In genomic region chr1:25679656-25680055, GRCm38 (mm10) we compare ENCODE assay signal across 18 mouse cellular contexts.
DNase-seq lines count a peak whose midpoint lies in the region; ATAC-seq and TF ChIP-seq lines count a peak whose summit lies in the region.
"Had no signal": no experiment of that assay in that cellular context is flagged by ENCODE, and none has a peak within 500 bp of the region (broad histone marks: within the 10 kb centered on the region; RNA-seq: fewer than 3 reads in every experiment).

No protein-coding gene starts in this region.

- DNase-seq in layer of hippocampus, adult 2 months (ENCODE audit: low spot score in 2 of 2) = no peak
- DNase-seq in layer of hippocampus, adult 9-11 months = no peak
- DNase-seq in midbrain, embryonic 11.5 days (ENCODE audit: low spot score, missing footprints) = peak; percentile 69
- DNase-seq in kidney, adult 18-20 months = no peak
- DNase-seq: adrenal gland, adult 2 months; adrenal gland, postnatal 10 days; adrenal gland, postnatal 25 days; cerebellum, adult 11-12 months; cerebellum, adult 2 months; cerebellum, adult 9-10 months; cerebellum, postnatal 10 days; cerebellum, postnatal 25 days; forebrain, postnatal 0 days had no signal

- no peak overlapping the region for H3K4me2 ChIP-seq in midbrain, embryonic 11.5 days
- no peak overlapping the region for H3K4me2 ChIP-seq in midbrain, embryonic 15.5 days
- H3K4me2 ChIP-seq: embryonic facial prominence, embryonic 12.5 days; forebrain, embryonic 13.5 days; forebrain, embryonic 15.5 days had no signal

- H3K4me1 ChIP-seq in midbrain, embryonic 11.5 days (ENCODE audit: control insufficient read depth, insufficient read depth, low read length) = no peaks in the 10 kb centered on the region
- H3K4me1 ChIP-seq in midbrain, embryonic 15.5 days = no peaks in the 10 kb centered on the region
- H3K4me1 ChIP-seq: embryonic facial prominence, embryonic 10.5 days; embryonic facial prominence, embryonic 12.5 days; forebrain, embryonic 13.5 days; forebrain, embryonic 15.5 days had no signal

- no peak overlapping the region for H3K4me3 ChIP-seq in layer of hippocampus, adult 2 months
- H3K4me3 ChIP-seq in midbrain, embryonic 11.5 days (ENCODE audit: low read depth, low read length) = no peak overlapping the region
- H3K4me3 ChIP-seq in midbrain, embryonic 15.5 days = no peak overlapping the region
- H3K4me3 ChIP-seq: embryonic facial prominence, embryonic 10.5 days; embryonic facial prominence, embryonic 12.5 days; forebrain, embryonic 13.5 days; forebrain, embryonic 15.5 days had no signal

- H3K36me3 ChIP-seq in midbrain, embryonic 11.5 days (ENCODE audit: control insufficient read depth, insufficient read depth, low read length) = no peaks in the 10 kb centered on the region
- no peaks in the 10 kb centered on the region for H3K36me3 ChIP-seq in midbrain, embryonic 15.5 days (replicated peaks)
- H3K36me3 ChIP-seq: embryonic facial prominence, embryonic 10.5 days; embryonic facial prominence, embryonic 12.5 days; forebrain, embryonic 15.5 days had no signal

- no peak for ATAC-seq in midbrain, embryonic 11.5 days (ENCODE audit: low FRiP score)
- ATAC-seq in midbrain, embryonic 15.5 days (replicated peaks) = no peak
- ATAC-seq: forebrain, embryonic 13.5 days; forebrain, embryonic 15.5 days; forebrain, postnatal 0 days had no signal

- no peak overlapping the region for H3K9ac ChIP-seq in midbrain, embryonic 11.5 days (ENCODE audit: low read length)
- H3K9ac ChIP-seq in midbrain, embryonic 15.5 days = no peak overlapping the region
- H3K9ac ChIP-seq: embryonic facial prominence, embryonic 12.5 days; forebrain, embryonic 13.5 days; forebrain, embryonic 15.5 days; forebrain, postnatal 0 days had no signal

- 80% methylated on average over 2 of the region's 2 CpGs for WGBS in midbrain, embryonic 11.5 days
- 71% methylated on average over 2 of the region's 2 CpGs for WGBS in midbrain, embryonic 15.5 days

- no peak for TF ChIP-seq CTCF in layer of hippocampus, adult 2 months (conservative IDR thresholded peaks at IDR 0.05)

- 0 out of 2 replicates have a peak overlapping the region, but pooled peaks have one; percentile 0 for H3K27ac ChIP-seq in layer of hippocampus, adult 2 months
- H3K27ac ChIP-seq in midbrain, embryonic 11.5 days (ENCODE audit: low read depth, low read length) = no peak overlapping the region
- no peak overlapping the region for H3K27ac ChIP-seq in midbrain, embryonic 15.5 days
- H3K27ac ChIP-seq: embryonic facial prominence, embryonic 10.5 days; embryonic facial prominence, embryonic 12.5 days; forebrain, embryonic 13.5 days; forebrain, embryonic 15.5 days had no signal

- no peaks in the 10 kb centered on the region for H3K9me3 ChIP-seq in midbrain, embryonic 11.5 days (ENCODE audit: control insufficient read depth, low read length)
- H3K9me3 ChIP-seq in midbrain, embryonic 15.5 days = no peaks in the 10 kb centered on the region
- H3K9me3 ChIP-seq: embryonic facial prominence, embryonic 10.5 days; embryonic facial prominence, embryonic 12.5 days; forebrain, embryonic 13.5 days; forebrain, embryonic 15.5 days had no signal

- H3K27me3 ChIP-seq in midbrain, embryonic 11.5 days (ENCODE audit: control insufficient read depth, insufficient read depth, low read length) = no peaks in the 10 kb centered on the region
- no peaks in the 10 kb centered on the region for H3K27me3 ChIP-seq in midbrain, embryonic 15.5 days (replicated peaks)
- H3K27me3 ChIP-seq: embryonic facial prominence, embryonic 12.5 days; forebrain, embryonic 13.5 days; forebrain, embryonic 15.5 days had no signal
